Mouse (Mus musculus) spleen, postnatal 36 days (tissue): ENCODE measurements around the gene Nek2.

Source experiments
- DNase-seq, 2 experiments: peaks; one replicate each; pipeline ENCODE4 v3.0.0; 2022; ENCODE audit warnings: low spot score in 2 of 2, mixed read lengths in 1 of 2

The Nek2 gene

GRCm38 (mm10) chr1:191814240-191814639 is 7.0 kb upstream of the Nek2 start:
- peak; percentile 89 to 90 for DNase-seq

GRCm38 (mm10) chr1:191814935-191815334 is 6.3 kb upstream of the Nek2 start:
- DNase-seq = no peak

- DNase-seq = no peak
Measured at GRCm38 (mm10) chr1:191816596-191816995, 4.6 kb upstream of the Nek2 start.

GRCm38 (mm10) chr1:191817418-191818144 is 3.7 kb upstream of the Nek2 start:
- DNase-seq = peak; percentile 81 to 86

- no peak for DNase-seq
Measured at GRCm38 (mm10) chr1:191818145-191818631, 3.1 kb upstream of the Nek2 start.

GRCm38 (mm10) chr1:191819026-191819425 is 2.2 kb upstream of the Nek2 start:
- DNase-seq = peak in 1 of 2 experiments; percentile 23

GRCm38 (mm10) chr1:191820951-191821325 is 306 bp upstream of the Nek2 start:
- no peak for DNase-seq

- DNase-seq = no peak
Measured at GRCm38 (mm10) chr1:191829124-191829523, 7.9 kb downstream of the Nek2 start.

GRCm38 (mm10) chr1:191833396-191833795 is 12.2 kb downstream of the Nek2 start:
- no peak for DNase-seq

GRCm38 (mm10) chr1:191834825-191835224 is 13.6 kb downstream of the Nek2 start:
- DNase-seq = peak; percentile 65 to 69

GRCm38 (mm10) chr1:191836318-191836985 is 15.2 kb downstream of the Nek2 start:
- DNase-seq = no peak

GRCm38 (mm10) chr1:191837691-191838090 is 16.4 kb downstream of the Nek2 start:
- no peak for DNase-seq

- no peak for DNase-seq
Measured at GRCm38 (mm10) chr1:191838994-191839741, 17.9 kb downstream of the Nek2 start.

GRCm38 (mm10) chr1:191840774-191841565 is 19.7 kb downstream of the Nek2 start:
- DNase-seq = no peak

- no peak for DNase-seq
Measured at GRCm38 (mm10) chr1:191842247-191842646, 21.0 kb downstream of the Nek2 start.

- DNase-seq = no peak
Measured at GRCm38 (mm10) chr1:191846667-191847066, 25.4 kb downstream of the Nek2 start.

GRCm38 (mm10) chr1:191849501-191849900 is 28.3 kb downstream of the Nek2 start:
- no peak for DNase-seq

- peak in 1 of 2 experiments; percentile 23 for DNase-seq
Measured at GRCm38 (mm10) chr1:191853442-191853841, 32.2 kb downstream of the Nek2 start.

GRCm38 (mm10) chr1:191854716-191855115 is 33.5 kb downstream of the Nek2 start:
- no peak for DNase-seq

GRCm38 (mm10) chr1:191855136-191855878 is 34.1 kb downstream of the Nek2 start:
- DNase-seq = peak; percentile 70 to 83
